Mouse (Mus musculus): ENCODE results near the gene Nfkbil1.

GRCm38 (mm10) chr17:35175968-35176367 is 59.6 kb downstream of the Nfkbil1 start, which contains the start of gene Aif1:
- no peak for TF ChIP-seq CTCF (IDR thresholded peaks at IDR 0.05; ENCODE audit: control insufficient read depth, insufficient read depth, insufficient read length)
- no peak for TF ChIP-seq MAX (IDR thresholded peaks at IDR 0.05)
- TF ChIP-seq USF1 (IDR thresholded peaks at IDR 0.05; ENCODE audit: low read depth): no peak
- TF ChIP-seq CEBPB (IDR thresholded peaks at IDR 0.05; ENCODE audit: low read depth): no peak
- no peak for TF ChIP-seq FOSL1 (IDR thresholded peaks at IDR 0.05; ENCODE audit: insufficient read depth, low read length, poor library complexity, severe bottlenecking)
- TF ChIP-seq MYOD1 (IDR thresholded peaks at IDR 0.05; ENCODE audit: control insufficient read depth, insufficient read length, low read depth): no peak
